Comparison of ENCODE assay signal across 12 mouse cellular contexts in genomic region chr3:157321081-157321573, GRCm38 (mm10).
A peak's percentile ranks its signal among the peaks of the same experiment; 100 is the strongest.
DNase-seq lines count a peak whose midpoint lies in the region; ATAC-seq lines count a peak whose summit lies in the region.
"Had no signal": no experiment of that assay in that cellular context is flagged by ENCODE, and none has a peak within 500 bp of the region (broad histone marks: within the 10 kb centered on the region; RNA-seq: fewer than 3 reads in every experiment).

No protein-coding gene starts in this region.

- H3K27me3 ChIP-seq in hindbrain, embryonic 10.5 days (ENCODE audit: insufficient read depth, poor library complexity, severe bottlenecking): peaks cover 51% of the 10 kb centered on the region
- H3K27me3 ChIP-seq in midbrain, embryonic 15.5 days (replicated peaks): no peaks in the 10 kb centered on the region; the same call in 1 of the 2 replicates
- no peaks in the 10 kb centered on the region for H3K27me3 ChIP-seq in kidney, embryonic 14.5 days (ENCODE audit: control insufficient read depth, insufficient read depth, low read length)

- peak; percentile 94 for DNase-seq in ES-CJ7 (ENCODE audit: low read depth, low spot score)
- peak; percentile 90 for DNase-seq in embryo, embryonic 10.5 days (ENCODE audit: low spot score)
- DNase-seq in hindbrain, embryonic 10.5 days (ENCODE audit: low spot score): peak; percentile 51
- no peak for DNase-seq in heart, postnatal 36 days
- DNase-seq in layer of hippocampus, postnatal 36 days: no peak
- DNase-seq in frontal cortex, postnatal 14 days (ENCODE audit: low spot score in 2 of 2): no peak
- DNase-seq: heart, postnatal 4 days; kidney, postnatal 14 days; lung, adult 2 months; right cerebral cortex, postnatal 4 days had no signal

- H3K9me3 ChIP-seq in hindbrain, embryonic 10.5 days: no peaks in the 10 kb centered on the region
- no peaks in the 10 kb centered on the region for H3K9me3 ChIP-seq in midbrain, embryonic 15.5 days
- no peaks in the 10 kb centered on the region for H3K9me3 ChIP-seq in kidney, embryonic 14.5 days (ENCODE audit: control insufficient read depth, low read length)

- peaks cover 33% of the 10 kb centered on the region for H3K4me1 ChIP-seq in hindbrain, embryonic 10.5 days (replicated peaks)
- peaks cover 10% of the 10 kb centered on the region for H3K4me1 ChIP-seq in midbrain, embryonic 15.5 days
- H3K4me1 ChIP-seq in kidney, embryonic 14.5 days (ENCODE audit: control insufficient read depth, insufficient read depth, low read length): no peaks in the 10 kb centered on the region

- no peak overlapping the region for H3K9ac ChIP-seq in midbrain, embryonic 15.5 days
- no peak overlapping the region for H3K9ac ChIP-seq in kidney, embryonic 14.5 days (ENCODE audit: low read depth, low read length)

- H3K36me3 ChIP-seq in hindbrain, embryonic 10.5 days: no peaks in the 10 kb centered on the region
- no peaks in the 10 kb centered on the region for H3K36me3 ChIP-seq in midbrain, embryonic 15.5 days (replicated peaks)
- H3K36me3 ChIP-seq in kidney, embryonic 14.5 days (ENCODE audit: control insufficient read depth, insufficient read depth, low read length): no peaks in the 10 kb centered on the region

- ATAC-seq in midbrain, embryonic 15.5 days (replicated peaks): peak; percentile 83
- ATAC-seq in kidney, embryonic 14.5 days (ENCODE audit: low FRiP score, low TSS enrichment): no peak

- WGBS in hindbrain, embryonic 10.5 days: 9% methylated on average over 1 of the region's 1 CpGs
- WGBS in midbrain, embryonic 15.5 days: 3% methylated on average over 1 of the region's 1 CpGs
- 70% methylated on average over 1 of the region's 1 CpGs for WGBS in kidney, embryonic 14.5 days

- H3K4me3 ChIP-seq in hindbrain, embryonic 10.5 days: peak overlapping the region; percentile 9; the same call in 1 of the 2 replicates
- no peak overlapping the region for H3K4me3 ChIP-seq in midbrain, embryonic 15.5 days
- H3K4me3 ChIP-seq in kidney, embryonic 14.5 days (ENCODE audit: low read length): no peak overlapping the region

- intact Hi-C loops in heart, postnatal 36 days (cut with DNase I): no loop called here

- peak overlapping the region; percentile 82 for H3K27ac ChIP-seq in hindbrain, embryonic 10.5 days
- H3K27ac ChIP-seq in midbrain, embryonic 15.5 days: peak overlapping the region; percentile 2; the same call in 1 of the 2 replicates
- H3K27ac ChIP-seq in kidney, embryonic 14.5 days (ENCODE audit: low read depth, low read length): no peak overlapping the region

- H3K4me2 ChIP-seq in midbrain, embryonic 15.5 days: no peak overlapping the region
- no peak overlapping the region for H3K4me2 ChIP-seq in kidney, embryonic 14.5 days (replicated peaks; ENCODE audit: low read depth, low read length)

Comparison
In these comparisons a context has a peak if more than half of its experiments do, and no peak if none do; other contexts are left out.
1. DNase-seq: peak in ES-CJ7 (single experiment), embryo, embryonic 10.5 days (single experiment) and hindbrain, embryonic 10.5 days (single experiment); none in heart, postnatal 36 days (0 of 2), layer of hippocampus, postnatal 36 days (0 of 2) and frontal cortex, postnatal 14 days (0 of 2).